Mouse (Mus musculus): Measurements from ENCODE around the gene Cnot2.

The Cnot2 gene

DNA sequence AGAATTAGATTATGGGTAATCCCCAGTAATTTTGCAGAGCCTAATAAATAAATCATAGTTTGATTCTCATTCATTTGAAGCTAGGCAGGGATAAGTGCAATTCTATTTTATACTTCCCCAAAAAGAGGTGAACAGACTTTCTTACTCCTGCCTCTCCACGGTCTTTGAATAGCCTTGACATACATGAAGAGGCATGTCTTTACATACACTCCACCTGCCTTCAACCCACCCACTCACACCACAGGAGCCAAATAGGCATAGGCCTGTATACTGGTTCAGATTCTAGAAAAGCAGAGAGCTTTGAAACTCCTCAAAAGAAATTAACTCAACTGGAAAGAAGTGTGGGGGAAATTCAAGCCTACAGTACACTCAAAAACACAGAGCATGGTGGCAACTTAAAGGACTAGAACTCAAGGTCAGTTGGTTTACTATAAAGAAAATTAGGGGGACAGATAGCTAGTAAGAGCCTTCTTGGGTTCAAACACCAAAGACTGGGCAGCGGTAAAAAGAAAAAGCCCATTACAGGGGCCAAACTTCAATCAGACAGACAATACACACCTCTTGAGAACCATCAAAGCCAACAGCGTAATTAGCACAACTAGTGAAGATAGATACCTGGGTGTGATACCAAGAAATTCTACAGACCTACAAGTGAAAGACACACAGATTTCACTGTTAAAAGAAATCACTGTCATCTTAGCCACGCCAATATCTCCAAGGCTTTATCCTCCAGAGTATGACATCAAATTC is 18.4 kb downstream of the Cnot2 start:
- DNase-seq (ENCODE audit: low spot score in 2 of 2): no peak

DNA sequence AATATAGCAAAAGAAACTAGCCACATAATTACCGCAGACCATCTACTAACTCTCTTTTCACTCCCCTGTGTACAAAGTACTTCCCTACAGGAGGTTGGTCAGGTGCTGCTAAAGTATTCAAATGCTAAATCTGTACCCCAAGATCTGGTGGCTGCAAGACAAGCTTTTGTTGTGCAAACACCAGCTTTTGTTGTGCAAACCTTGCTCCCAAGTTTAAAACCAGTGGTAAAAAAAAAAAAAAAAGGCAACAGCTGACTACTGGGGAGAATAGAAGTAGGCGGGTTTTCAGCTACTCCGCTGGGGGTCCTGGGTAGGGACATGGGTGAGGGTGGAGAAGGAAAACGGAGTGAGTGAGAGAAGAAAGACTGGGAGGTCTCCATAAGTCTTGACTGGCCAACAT is 19.1 kb downstream of the Cnot2 start:
- no peak for DNase-seq (ENCODE audit: low spot score in 2 of 2)

DNA sequence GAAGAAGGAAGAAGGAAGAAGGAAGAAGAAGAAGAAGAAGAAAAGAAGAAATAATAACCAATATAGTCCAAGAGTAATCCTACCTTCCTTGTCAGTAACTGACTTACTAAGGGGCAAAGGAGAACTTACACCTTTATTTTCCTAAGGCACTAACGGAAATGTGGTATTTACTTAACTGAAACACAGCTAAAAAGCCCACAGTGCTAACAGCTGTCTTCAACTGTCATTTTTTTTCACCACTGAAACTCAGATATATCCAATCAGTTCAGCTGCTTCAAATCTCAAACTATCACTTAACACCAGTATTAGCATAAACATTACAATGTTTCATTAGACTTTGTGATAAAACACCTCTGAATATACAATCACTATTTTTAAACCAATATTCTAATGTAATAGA is 22.1 kb downstream of the Cnot2 start:
- no peak for DNase-seq (ENCODE audit: low spot score in 2 of 2)

- DNase-seq (ENCODE audit: low spot score in 2 of 2): no peak
Observed at GRCm38 (mm10) chr10:116557166-116557565, 24.1 kb downstream of the Cnot2 start.

DNA sequence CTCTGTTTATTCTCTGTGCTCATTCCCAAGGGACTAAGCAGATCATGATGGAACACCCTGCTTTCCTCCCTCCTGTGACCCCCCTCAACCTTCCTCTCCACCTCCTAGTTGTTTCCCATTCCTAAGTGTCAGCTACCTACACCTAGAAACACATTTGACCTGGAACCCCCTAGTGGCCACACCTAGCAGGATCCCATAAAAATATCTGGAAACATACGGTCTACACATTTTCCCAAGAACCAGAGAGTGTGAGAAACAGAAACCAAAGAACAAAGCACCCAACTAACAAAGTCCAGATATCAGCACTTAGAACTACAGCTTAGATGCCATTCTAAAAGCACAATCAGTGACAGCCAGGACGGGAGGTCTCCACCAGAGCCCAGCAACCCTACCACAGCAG is 26.9 kb downstream of the Cnot2 start:
- no peak for DNase-seq (ENCODE audit: low spot score in 2 of 2)

GRCm38 (mm10) chr10:116547958-116548357 is 33.4 kb downstream of the Cnot2 start:
- no peak for DNase-seq (ENCODE audit: low spot score in 2 of 2)

DNA sequence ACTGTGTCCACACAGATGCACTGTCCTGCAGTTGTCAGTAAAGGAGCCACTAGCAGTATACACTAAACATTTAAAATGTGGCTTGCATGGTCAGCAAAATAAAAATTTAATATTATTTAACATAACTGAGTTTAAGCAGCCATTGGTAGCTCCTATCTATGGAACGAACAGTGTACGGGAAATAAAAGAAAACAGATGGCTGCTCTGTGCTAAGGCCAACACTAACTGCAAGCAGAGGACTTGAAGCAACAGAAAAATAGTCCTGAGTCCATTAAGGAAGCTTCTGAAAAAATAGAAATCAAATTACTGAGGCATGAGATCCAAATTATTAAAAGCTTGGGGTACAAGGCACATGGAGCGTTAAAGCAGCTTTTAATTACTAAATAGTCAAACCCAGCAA is 35.1 kb downstream of the Cnot2 start:
- no peak for DNase-seq (ENCODE audit: low spot score in 2 of 2)

DNA sequence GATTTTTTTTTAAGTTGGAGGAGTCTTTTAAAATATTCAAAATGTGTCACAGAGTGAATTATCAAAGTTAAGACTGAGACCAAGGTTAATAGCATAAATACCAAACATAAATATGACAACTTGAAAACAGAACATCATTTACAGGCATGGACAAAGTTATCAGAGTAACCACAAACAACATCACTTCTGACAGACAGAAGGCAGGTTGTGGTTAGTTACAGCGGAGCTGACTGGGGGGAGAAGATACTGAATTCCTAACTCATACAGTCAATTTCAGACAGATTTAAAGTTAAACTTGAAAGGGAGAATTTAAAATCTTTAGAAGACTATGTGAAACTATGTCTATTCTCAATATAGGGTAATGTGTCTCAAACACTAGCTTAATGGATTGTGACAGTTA is 38.2 kb downstream of the Cnot2 start:
- no peak for DNase-seq (ENCODE audit: low spot score in 2 of 2)

GRCm38 (mm10) chr10:116540750-116541149 is 40.6 kb downstream of the Cnot2 start:
- no peak for DNase-seq (ENCODE audit: low spot score in 2 of 2)

- no peak for DNase-seq (ENCODE audit: low spot score in 2 of 2)
Observed at GRCm38 (mm10) chr10:116537495-116537894, 43.8 kb downstream of the Cnot2 start.

GRCm38 (mm10) chr10:116534278-116534677 is 47.0 kb downstream of the Cnot2 start:
- no peak for DNase-seq (ENCODE audit: low spot score in 2 of 2)

DNA sequence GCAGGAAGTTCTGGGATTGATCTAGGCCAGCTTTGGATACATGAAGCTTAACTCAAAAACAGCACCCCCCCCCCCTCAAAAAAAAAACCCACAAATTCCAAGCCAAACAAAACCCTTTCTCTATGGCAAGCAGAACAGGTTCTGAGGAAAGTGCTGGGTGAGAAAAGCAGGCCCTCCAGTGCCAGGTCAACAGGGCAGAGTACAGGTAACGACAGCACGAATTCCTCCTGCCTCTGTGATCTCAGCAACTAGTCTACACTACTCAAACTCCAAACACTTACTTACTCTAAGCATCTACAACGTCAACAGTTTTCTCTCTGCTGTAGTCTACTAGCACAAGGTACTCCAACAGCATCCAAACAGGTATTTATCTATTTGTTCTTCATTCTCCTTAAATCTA is 48.8 kb downstream of the Cnot2 start:
- no peak for DNase-seq (ENCODE audit: low spot score in 2 of 2)

- DNase-seq (ENCODE audit: low spot score in 2 of 2): no peak
Observed at GRCm38 (mm10) chr10:116531063-116531462, 50.2 kb downstream of the Cnot2 start.

- DNase-seq (ENCODE audit: low spot score in 2 of 2): no peak
Observed at GRCm38 (mm10) chr10:116519588-116519987, 61.7 kb downstream of the Cnot2 start.

DNA sequence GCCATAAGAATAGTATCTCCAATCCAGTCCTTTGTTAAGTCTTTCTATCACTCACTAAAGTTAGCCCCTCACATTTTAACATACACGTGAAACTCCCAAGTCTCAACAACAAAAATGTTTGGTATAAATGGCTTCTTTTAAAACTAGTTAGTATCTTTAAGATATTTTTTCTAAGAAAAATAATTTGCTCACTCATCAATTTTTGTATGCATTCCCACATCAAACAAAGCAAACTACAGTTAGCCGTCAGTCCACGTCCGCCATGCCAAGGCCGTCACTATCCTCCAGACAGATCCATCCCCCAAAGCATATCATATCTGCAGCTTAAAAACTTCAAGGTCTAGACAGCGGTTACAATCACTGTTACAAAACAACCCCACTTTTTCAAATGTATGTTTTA is 65.7 kb downstream of the Cnot2 start:
- no peak for DNase-seq (ENCODE audit: low spot score in 2 of 2)

DNA sequence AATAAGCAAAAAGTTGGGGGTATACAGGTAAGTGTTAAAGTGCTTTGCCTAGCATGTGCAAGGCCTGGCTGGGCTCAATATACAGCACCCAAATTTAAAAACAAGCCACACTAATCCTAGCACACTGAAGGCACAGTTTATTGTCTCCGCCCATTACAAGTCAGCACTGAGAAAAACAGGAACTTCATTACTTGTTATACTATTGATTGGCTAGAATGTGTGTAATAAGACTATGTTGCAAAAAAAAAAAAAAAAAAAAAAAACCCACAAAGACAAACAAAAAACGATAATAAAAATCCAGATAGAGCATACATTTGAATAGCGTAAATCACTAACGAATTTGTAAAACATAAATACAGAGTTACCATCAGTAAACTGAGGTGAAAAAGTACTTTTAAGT is 66.2 kb downstream of the Cnot2 start:
- no peak for DNase-seq (ENCODE audit: low spot score in 2 of 2)

GRCm38 (mm10) chr10:116513254-116513635 is 68.1 kb downstream of the Cnot2 start:
- DNase-seq (ENCODE audit: low spot score in 2 of 2): no peak

GRCm38 (mm10) chr10:116512521-116513253 is 68.6 kb downstream of the Cnot2 start:
- DNase-seq (ENCODE audit: low spot score in 2 of 2): no peak

DNA sequence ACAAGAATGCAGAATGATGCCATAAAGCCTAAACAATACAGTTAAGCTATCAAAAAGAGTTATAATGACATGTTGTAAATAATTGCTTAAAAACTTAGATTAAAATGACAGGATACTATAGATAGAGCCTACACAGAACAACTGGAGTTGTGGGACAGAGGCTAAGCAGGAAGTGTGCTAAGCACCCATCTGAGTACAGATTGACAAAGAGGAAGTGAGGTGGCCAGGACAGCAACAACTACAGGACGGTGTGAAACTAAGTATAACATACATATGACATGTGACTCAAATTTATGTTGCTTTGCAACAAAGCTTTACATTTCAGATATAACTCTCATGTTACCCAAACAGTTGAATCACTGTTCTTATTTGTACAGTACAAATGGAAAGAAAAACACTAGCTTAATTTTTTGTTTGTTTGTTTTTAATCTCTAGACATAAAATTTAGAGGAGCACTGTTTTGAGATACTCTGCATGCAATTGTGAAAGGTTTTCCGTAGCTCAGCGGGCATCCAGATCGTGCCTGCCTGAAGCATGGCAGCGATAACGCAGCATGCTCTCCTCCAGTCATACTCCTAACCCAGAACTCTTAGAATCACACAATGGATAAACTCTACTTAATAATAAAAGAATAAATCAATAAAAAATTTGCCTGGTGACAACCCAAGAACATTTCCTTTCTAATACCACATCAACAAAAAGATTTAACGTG is 75.9 kb downstream of the Cnot2 start:
- no peak for DNase-seq (ENCODE audit: low spot score in 2 of 2)

DNA sequence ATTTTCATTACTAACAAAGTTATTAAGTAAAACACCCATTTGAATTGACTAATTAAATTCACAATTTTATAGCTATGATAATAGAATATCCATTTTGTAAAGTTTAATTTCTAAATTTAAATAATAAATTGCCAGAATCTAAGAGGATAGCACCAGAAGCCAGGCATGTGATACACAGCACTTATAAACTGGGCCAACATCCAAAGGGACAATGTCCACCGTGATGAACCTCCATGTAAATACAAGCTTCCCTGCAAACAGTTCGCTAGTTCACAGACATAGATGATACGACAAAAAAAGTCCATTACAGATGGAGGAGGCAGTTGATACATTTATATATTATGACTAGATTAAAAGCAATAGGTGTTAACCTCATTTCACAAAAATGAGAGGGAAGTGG is 88.5 kb downstream of the Cnot2 start:
- no peak for DNase-seq (ENCODE audit: low spot score in 2 of 2)

DNA sequence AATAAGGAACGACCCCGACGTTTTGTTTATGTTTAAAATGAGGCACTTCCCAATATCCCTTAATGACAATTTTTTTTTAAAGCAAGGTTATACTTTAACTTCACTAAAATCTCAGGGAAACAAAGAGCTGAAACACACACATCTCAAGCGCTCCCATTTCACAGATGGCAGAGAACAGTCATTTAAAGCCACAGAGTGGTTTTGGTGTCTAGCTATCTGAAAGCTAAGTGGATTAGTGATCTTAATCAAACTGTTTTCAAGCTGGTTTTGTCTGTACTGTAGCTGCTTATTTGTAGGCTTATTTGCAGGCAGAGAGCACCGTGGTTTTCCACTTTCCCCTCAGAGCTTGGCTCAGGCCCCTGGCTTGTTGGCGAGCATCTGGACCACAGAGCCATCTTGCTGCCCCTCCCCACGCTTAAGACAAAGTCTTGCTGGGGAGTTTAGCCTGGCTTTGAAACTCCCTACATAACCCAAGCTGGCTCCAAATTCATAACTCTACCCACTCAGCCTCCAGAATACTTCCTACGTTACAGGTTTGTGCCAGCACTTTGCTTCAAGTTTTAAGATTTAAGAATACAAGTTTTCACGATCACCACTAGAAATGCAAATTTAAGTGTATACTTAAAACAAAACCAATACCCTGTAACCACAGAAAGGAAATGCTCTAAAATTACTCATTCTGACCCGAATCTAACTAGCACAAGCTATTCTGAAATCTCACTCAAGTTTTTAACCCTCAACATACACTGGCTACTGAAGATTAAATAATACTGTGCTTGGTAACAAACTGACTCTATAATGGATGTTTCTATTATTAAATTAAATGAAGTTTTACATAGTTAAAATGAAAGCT is 94.2 kb downstream of the Cnot2 start:
- no peak for DNase-seq (ENCODE audit: low spot score in 2 of 2)

DNA sequence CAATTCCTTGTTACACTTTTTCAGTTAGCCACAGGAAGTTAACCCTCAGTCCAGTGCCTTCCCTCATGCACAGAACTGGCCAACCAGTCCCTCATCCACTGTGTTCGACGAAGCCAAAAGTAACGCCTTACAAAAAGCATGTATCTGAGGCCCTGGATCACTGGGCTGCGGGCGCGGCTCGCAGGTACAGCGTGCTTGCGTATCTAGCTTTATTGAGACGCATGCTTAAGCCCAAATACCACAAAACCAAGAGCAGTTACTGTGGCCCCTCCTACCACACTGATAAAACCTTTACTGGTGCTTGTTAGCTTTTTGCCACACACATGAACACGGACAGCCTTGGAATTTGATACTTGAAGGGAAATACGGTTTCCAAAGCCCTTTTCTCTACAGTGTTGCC is 99.4 kb downstream of the Cnot2 start:
- no peak for DNase-seq (ENCODE audit: low spot score in 2 of 2)
